Mouse (Mus musculus): ENCODE measurements around the gene Gstp2.

GRCm38 (mm10) chr19:3995505-3995904, 50.3 kb downstream of the Gstp2 start:
- no peak for TF ChIP-seq CTCF (conservative IDR thresholded peaks at IDR 0.05; ENCODE audit: low read length)
- no peak for TF ChIP-seq NANOG (IDR thresholded peaks at IDR 0.05; ENCODE audit: borderline replicate concordance, low read length)
- no peak for TF ChIP-seq POU5F1 (IDR thresholded peaks at IDR 0.05; ENCODE audit: borderline replicate concordance, low read length)

Measured in E14TG2a.4 (cell line).